22 mouse cellular contexts compared by ENCODE assay signal in the genomic region with DNA sequence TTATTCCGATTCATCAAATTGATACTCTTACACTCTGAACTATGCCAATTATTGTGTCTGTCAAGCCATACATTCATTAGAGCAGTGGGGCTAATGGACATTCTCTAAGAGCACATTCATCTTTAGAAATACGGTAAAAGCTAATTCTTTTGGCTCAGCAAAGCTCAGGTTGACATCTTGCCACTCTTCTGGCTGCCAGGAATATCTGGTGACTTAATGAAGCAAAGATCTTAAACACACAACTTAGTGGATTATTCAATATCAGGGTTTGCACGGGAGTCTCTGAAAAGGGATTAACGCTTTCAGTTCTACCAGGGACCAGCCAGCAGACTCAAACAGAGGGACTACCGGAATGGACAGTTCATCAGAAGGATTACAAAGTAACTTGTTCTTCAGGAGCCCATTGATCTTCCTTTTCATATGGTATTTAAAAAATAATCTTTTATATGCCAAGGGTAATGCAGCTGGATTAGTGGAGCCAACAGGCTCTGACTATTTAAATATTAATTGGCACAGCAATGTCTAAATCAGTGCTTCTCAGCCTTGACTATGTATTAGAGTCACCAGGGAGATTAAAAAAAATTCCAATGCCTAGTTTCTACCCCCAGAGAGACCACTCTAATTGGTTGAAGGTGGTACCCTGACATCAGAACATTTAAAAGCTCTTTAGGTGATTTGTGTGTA.
DNase-seq lines count a peak whose midpoint lies in the region; ATAC-seq lines count a peak whose summit lies in the region.
"Had no signal": no experiment of that assay in that cellular context is flagged by ENCODE, and none has a peak within 500 bp of the region (broad histone marks: within the 10 kb centered on the region; RNA-seq: fewer than 3 reads in every experiment).

No protein-coding gene starts in this region.

- ATAC-seq in forebrain, embryonic 11.5 days (replicated peaks; ENCODE audit: low FRiP score), result peak; percentile 66
- 0 out of 2 replicates have a peak, but pooled peaks have one; percentile 11 for ATAC-seq in kidney, embryonic 16.5 days (ENCODE audit: low FRiP score, low TSS enrichment)
- peak; percentile 34; the same call in 1 of the 2 replicates for ATAC-seq in neural tube, embryonic 14.5 days (ENCODE audit: low read depth)
- ATAC-seq in neural tube, embryonic 15.5 days (ENCODE audit: low FRiP score), result no peak
- peak; percentile 75 for ATAC-seq in midbrain, embryonic 15.5 days (replicated peaks)
- ATAC-seq: CD4-positive, CD25-positive, alpha-beta regulatory T cell, adult 4 months had no signal

- H3K4me1 ChIP-seq in forebrain, embryonic 11.5 days (replicated peaks; ENCODE audit: control insufficient read depth, insufficient read depth, low read length), result peaks cover 8% of the 10 kb centered on the region; the same call in 1 of the 2 replicates
- peaks cover 31% of the 10 kb centered on the region for H3K4me1 ChIP-seq in forebrain, embryonic 10.5 days
- peaks cover 11% of the 10 kb centered on the region; the same call in 1 of the 2 replicates for H3K4me1 ChIP-seq in kidney, embryonic 16.5 days (ENCODE audit: insufficient read depth, low read length)
- no peaks in the 10 kb centered on the region for H3K4me1 ChIP-seq in neural tube, embryonic 14.5 days (ENCODE audit: control insufficient read depth, insufficient read depth, low read length)
- H3K4me1 ChIP-seq in neural tube, embryonic 15.5 days, result 0 out of 2 replicates have a peak, but pooled peaks cover 6% of the 10 kb centered on the region
- no peaks in the 10 kb centered on the region; the same call in 1 of the 2 replicates for H3K4me1 ChIP-seq in midbrain, embryonic 15.5 days
- H3K4me1 ChIP-seq: embryonic facial prominence, embryonic 13.5 days had no signal

- H3K4me2 ChIP-seq in forebrain, embryonic 11.5 days (ENCODE audit: low read depth, low read length, severe bottlenecking), result no peak overlapping the region
- H3K4me2 ChIP-seq in kidney, embryonic 16.5 days (replicated peaks; ENCODE audit: low read depth, low read length), result no peak overlapping the region
- no peak overlapping the region for H3K4me2 ChIP-seq in neural tube, embryonic 14.5 days (ENCODE audit: low read depth, low read length)
- H3K4me2 ChIP-seq in neural tube, embryonic 15.5 days, result no peak overlapping the region
- H3K4me2 ChIP-seq in midbrain, embryonic 15.5 days, result no peak overlapping the region
- H3K4me2 ChIP-seq: embryonic facial prominence, embryonic 13.5 days; heart, embryonic 12.5 days; hindbrain, embryonic 14.5 days had no signal

- no peak overlapping the region for H3K27ac ChIP-seq in forebrain, embryonic 11.5 days (ENCODE audit: low read depth, low read length)
- no peak overlapping the region for H3K27ac ChIP-seq in forebrain, embryonic 10.5 days
- peak overlapping the region; percentile 53; the same call in 1 of the 2 replicates for H3K27ac ChIP-seq in kidney, embryonic 16.5 days (ENCODE audit: low read length)
- no peak overlapping the region for H3K27ac ChIP-seq in neural tube, embryonic 14.5 days (ENCODE audit: low read depth, low read length)
- no peak overlapping the region for H3K27ac ChIP-seq in neural tube, embryonic 15.5 days (replicated peaks)
- H3K27ac ChIP-seq in midbrain, embryonic 15.5 days, result no peak overlapping the region
- H3K27ac ChIP-seq: embryonic facial prominence, embryonic 13.5 days; heart, adult 2 months; hindbrain, embryonic 10.5 days; hindbrain, embryonic 14.5 days had no signal

- no peak overlapping the region for H3K4me3 ChIP-seq in forebrain, embryonic 11.5 days (ENCODE audit: low read depth, low read length)
- H3K4me3 ChIP-seq in forebrain, embryonic 10.5 days, result no peak overlapping the region
- H3K4me3 ChIP-seq in kidney, embryonic 16.5 days (ENCODE audit: low read length), result no peak overlapping the region
- H3K4me3 ChIP-seq in neural tube, embryonic 14.5 days (ENCODE audit: low read depth, low read length), result no peak overlapping the region
- no peak overlapping the region for H3K4me3 ChIP-seq in neural tube, embryonic 15.5 days (replicated peaks)
- no peak overlapping the region for H3K4me3 ChIP-seq in midbrain, embryonic 15.5 days
- H3K4me3 ChIP-seq: embryonic facial prominence, embryonic 13.5 days; heart, adult 2 months; heart, embryonic 12.5 days; hindbrain, embryonic 10.5 days had no signal

- 23% methylated on average over 5 of the region's 5 CpGs for WGBS in forebrain, embryonic 11.5 days
- WGBS in forebrain, embryonic 10.5 days, result 35% methylated on average over 5 of the region's 5 CpGs
- WGBS in kidney, embryonic 16.5 days, result 75% methylated on average over 5 of the region's 5 CpGs
- WGBS in neural tube, embryonic 14.5 days, result 80% methylated on average over 5 of the region's 5 CpGs
- 78% methylated on average over 5 of the region's 5 CpGs for WGBS in neural tube, embryonic 15.5 days
- 30% methylated on average over 5 of the region's 5 CpGs for WGBS in midbrain, embryonic 15.5 days

- H3K9ac ChIP-seq in forebrain, embryonic 11.5 days (ENCODE audit: low read length), result no peak overlapping the region
- H3K9ac ChIP-seq in kidney, embryonic 16.5 days (replicated peaks; ENCODE audit: low read length), result no peak overlapping the region
- H3K9ac ChIP-seq in neural tube, embryonic 14.5 days (replicated peaks; ENCODE audit: low read depth, low read length), result no peak overlapping the region
- no peak overlapping the region for H3K9ac ChIP-seq in neural tube, embryonic 15.5 days (replicated peaks)
- H3K9ac ChIP-seq in midbrain, embryonic 15.5 days, result no peak overlapping the region
- H3K9ac ChIP-seq: embryonic facial prominence, embryonic 13.5 days; heart, embryonic 12.5 days; hindbrain, embryonic 14.5 days had no signal

- no peaks in the 10 kb centered on the region for H3K9me3 ChIP-seq in forebrain, embryonic 11.5 days (ENCODE audit: control insufficient read depth, low read length)
- no peaks in the 10 kb centered on the region for H3K9me3 ChIP-seq in forebrain, embryonic 10.5 days
- H3K9me3 ChIP-seq in kidney, embryonic 16.5 days (ENCODE audit: low read length), result no peaks in the 10 kb centered on the region
- H3K9me3 ChIP-seq in neural tube, embryonic 14.5 days (ENCODE audit: control insufficient read depth, low read length), result no peaks in the 10 kb centered on the region
- no peaks in the 10 kb centered on the region for H3K9me3 ChIP-seq in neural tube, embryonic 15.5 days (replicated peaks)
- H3K9me3 ChIP-seq in midbrain, embryonic 15.5 days, result no peaks in the 10 kb centered on the region
- H3K9me3 ChIP-seq: embryonic facial prominence, embryonic 13.5 days; G1E; heart, embryonic 12.5 days; hindbrain, embryonic 10.5 days had no signal

- H3K36me3 ChIP-seq in forebrain, embryonic 11.5 days (ENCODE audit: control insufficient read depth, insufficient read depth, low read length), result no peaks in the 10 kb centered on the region
- H3K36me3 ChIP-seq in forebrain, embryonic 10.5 days (replicated peaks), result no peaks in the 10 kb centered on the region
- H3K36me3 ChIP-seq in kidney, embryonic 16.5 days (ENCODE audit: insufficient read depth, low read length), result no peaks in the 10 kb centered on the region
- H3K36me3 ChIP-seq in neural tube, embryonic 14.5 days (ENCODE audit: control insufficient read depth, insufficient read depth, low read length), result no peaks in the 10 kb centered on the region
- no peaks in the 10 kb centered on the region for H3K36me3 ChIP-seq in neural tube, embryonic 15.5 days
- H3K36me3 ChIP-seq in midbrain, embryonic 15.5 days (replicated peaks), result no peaks in the 10 kb centered on the region
- H3K36me3 ChIP-seq: embryonic facial prominence, embryonic 13.5 days; G1E; heart, embryonic 12.5 days; hindbrain, embryonic 10.5 days had no signal

- no peaks in the 10 kb centered on the region for H3K27me3 ChIP-seq in forebrain, embryonic 11.5 days (ENCODE audit: control insufficient read depth, insufficient read depth, low read length)
- H3K27me3 ChIP-seq in forebrain, embryonic 10.5 days (ENCODE audit: poor library complexity, severe bottlenecking), result peaks cover 31% of the 10 kb centered on the region; the same call in 1 of the 2 replicates
- H3K27me3 ChIP-seq in kidney, embryonic 16.5 days (ENCODE audit: insufficient read depth, low read length), result no peaks in the 10 kb centered on the region
- H3K27me3 ChIP-seq in neural tube, embryonic 14.5 days (ENCODE audit: control insufficient read depth, insufficient read depth, low read length), result no peaks in the 10 kb centered on the region
- H3K27me3 ChIP-seq in neural tube, embryonic 15.5 days (replicated peaks), result no peaks in the 10 kb centered on the region
- H3K27me3 ChIP-seq in midbrain, embryonic 15.5 days (replicated peaks), result no peaks in the 10 kb centered on the region
- H3K27me3 ChIP-seq: embryonic facial prominence, embryonic 13.5 days; heart, embryonic 12.5 days had no signal

- DNase-seq in forebrain, embryonic 11.5 days (ENCODE audit: low spot score), result no peak
- no peak for DNase-seq in forebrain, embryonic 10.5 days (ENCODE audit: extremely low spot score, low spot score)
- no peak for DNase-seq in kidney, adult 11 months
- no peak for DNase-seq in embryo, embryonic 10 days (ENCODE audit: low spot score)
- DNase-seq: adrenal gland, adult 8-10 months; adrenal gland, postnatal 36 days; B cell, adult 2 months; cerebellum, adult 11 months; cerebellum, adult 8-10 months; cerebellum, postnatal 14 days; gastrocnemius, postnatal 14 days; heart, adult 2 months had no signal
